ENCODE assay signal across 9 mouse cellular contexts in the genomic region with DNA sequence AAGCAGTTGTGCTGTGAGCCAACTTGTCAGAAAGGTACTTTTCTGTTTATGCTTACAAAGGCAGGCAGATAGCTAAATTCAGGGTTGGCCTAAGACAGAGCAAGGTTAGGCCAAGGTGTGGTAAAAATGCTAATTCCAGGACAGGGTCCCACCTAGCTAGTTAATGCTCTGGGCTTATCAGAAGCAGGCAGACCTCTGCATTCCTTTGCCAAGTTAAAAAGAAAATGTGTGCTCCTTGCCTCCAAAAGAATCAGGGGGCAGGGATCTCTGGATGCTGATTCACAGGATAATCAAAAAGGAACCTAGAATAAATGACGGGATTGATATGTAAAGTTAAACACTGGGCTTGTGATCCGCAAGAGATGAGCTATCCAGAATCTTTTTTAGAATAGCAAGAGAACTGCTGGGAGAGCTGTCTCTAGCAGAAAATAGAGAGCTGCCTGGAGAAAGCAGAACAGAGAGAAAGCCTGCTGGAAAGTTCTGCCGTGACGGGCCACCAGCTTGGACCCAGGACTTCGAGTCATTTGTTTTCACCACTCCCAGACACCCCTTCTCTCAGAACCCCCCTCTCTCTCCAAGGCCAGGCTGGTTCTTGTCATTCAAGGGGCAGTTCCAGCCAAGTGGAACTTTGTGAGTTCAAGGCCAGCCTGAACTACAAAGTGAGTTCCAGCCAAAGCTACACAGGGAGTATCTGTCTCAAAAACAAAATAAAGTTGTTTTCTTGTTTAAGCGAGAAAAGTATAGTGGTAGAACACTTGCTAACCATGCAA. TPM values are rescaled to one million over a fixed set of nuclear protein-coding genes. Genes with fewer than 3 reads are reported as not detected.
"Had no signal": no experiment of that assay in that cellular context is flagged by ENCODE, and none has a peak within 500 bp of the region (broad histone marks: within the 10 kb centered on the region; RNA-seq: fewer than 3 reads in every experiment).

No protein-coding gene starts in this region.

- DNase-seq: kidney, postnatal 10 days; lung, adult 2 months; lung, postnatal 36 days had no signal

- H3K4me3 ChIP-seq: left cerebral cortex, adult 2 months; limb, embryonic 10.5 days; liver, embryonic 15.5 days; midbrain, embryonic 13.5 days had no signal

- H3K27ac ChIP-seq: limb, embryonic 10.5 days; liver, embryonic 15.5 days; midbrain, embryonic 13.5 days; stomach, postnatal 0 days had no signal

RNA-seq across cellular contexts. Expression of a gene that starts 31.0 kb away (rescaled TPM):
- total RNA-seq: megakaryocyte progenitor cell, adult 5-6 weeks had no signal
